Mouse (Mus musculus) myocyte (in vitro differentiated cells): ENCODE data around the gene Phactr2.

Source experiments
- CEBPB ChIP-seq: IDR thresholded peaks from 2 replicates; pipeline ENCODE4 v1.6.1; 2011; ENCODE audit warnings: mild to moderate bottlenecking, moderate library complexity; ENCODE audit not compliant: poor library complexity, insufficient read depth, severe bottlenecking
- E2F4 ChIP-seq: IDR thresholded peaks from one replicate; pipeline ENCODE4 v1.6.1; 2011; ENCODE audit warnings: mild to moderate bottlenecking, control low read depth, moderate library complexity; ENCODE audit not compliant: insufficient read depth
- MAX ChIP-seq: IDR thresholded peaks from one replicate; pipeline ENCODE4 v1.6.1; 2011; ENCODE audit warnings: low read depth, mild to moderate bottlenecking, control low read depth
- MYOD1 ChIP-seq, 3 experiments: IDR thresholded peaks; one replicate each; pipeline ENCODE4 v1.6.1; 2011; ENCODE audit warnings: control low read depth in 2 of 3, low read depth in 2 of 3, mild to moderate bottlenecking in 2 of 3, moderate library complexity in 1 of 3; ENCODE audit not compliant: insufficient read length in 2 of 3, control insufficient read depth in 1 of 3
- MYOG ChIP-seq, 3 experiments: IDR thresholded peaks; one replicate each; pipeline ENCODE4 v1.6.1; 2011; ENCODE audit warnings: control low read depth in 2 of 3, low read depth in 2 of 3, mild to moderate bottlenecking in 2 of 3; ENCODE audit not compliant: insufficient read length in 2 of 3, control insufficient read depth in 1 of 3, insufficient read depth in 1 of 3
- POLR2A ChIP-seq: IDR thresholded peaks from one replicate; pipeline ENCODE4 v1.6.1; 2011; ENCODE audit warnings: low read depth, mild to moderate bottlenecking, control low read depth, moderate library complexity; ENCODE audit not compliant: insufficient read length
- POLR2AphosphoS2 ChIP-seq: IDR thresholded peaks from one replicate; pipeline ENCODE4 v1.6.1; 2011; ENCODE audit warnings: low read depth, control low read depth; ENCODE audit not compliant: insufficient read length
- SRF ChIP-seq: IDR thresholded peaks from one replicate; pipeline ENCODE4 v1.6.1; 2011; ENCODE audit warnings: low read depth; ENCODE audit not compliant: control insufficient read depth, insufficient read length
- TCF12 ChIP-seq: IDR thresholded peaks from one replicate; pipeline ENCODE4 v1.6.1; 2011; ENCODE audit warnings: mild to moderate bottlenecking, control low read depth; ENCODE audit not compliant: poor library complexity, insufficient read depth, severe bottlenecking
- TCF3 ChIP-seq: IDR thresholded peaks from one replicate; pipeline ENCODE4 v1.6.1; 2011; ENCODE audit warnings: low read depth, control low read depth; ENCODE audit not compliant: insufficient read length

- TF ChIP-seq POLR2A, result no peak
- TF ChIP-seq MAX, result no peak
- no peak for TF ChIP-seq MYOD1 (IDR thresholded peaks at IDR 0.05; ENCODE audit: control insufficient read depth in 1 of 3, insufficient read length in 2 of 3, low read depth in 2 of 3)
- TF ChIP-seq E2F4, result no peak
- TF ChIP-seq POLR2AphosphoS2, result no peak
- no peak for TF ChIP-seq MYOG (IDR thresholded peaks at IDR 0.05; ENCODE audit: control insufficient read depth in 1 of 3, insufficient read depth in 1 of 3, insufficient read length in 2 of 3, low read depth in 2 of 3)
- TF ChIP-seq CEBPB, result no peak
- TF ChIP-seq TCF3, result no peak
- TF ChIP-seq TCF12, result no peak
- no peak for TF ChIP-seq SRF
Measured at GRCm38 (mm10) chr10:13310075-13310474, 164.1 kb downstream of the Phactr2 start.
